Mouse (Mus musculus): ENCODE data around the gene Ginm1.

GRCm38 (mm10) chr10:7731582-7731981 is 61.0 kb downstream of the Ginm1 start:
- TF ChIP-seq CTCF (IDR thresholded peaks at IDR 0.05; ENCODE audit: control insufficient read depth, insufficient read depth, insufficient read length) (no peak), CEBPB (IDR thresholded peaks at IDR 0.05; ENCODE audit: low read depth) (no peak), MYOG (IDR thresholded peaks at IDR 0.05; ENCODE audit: control insufficient read depth, extremely low read depth, insufficient read length) (no peak), MAX (IDR thresholded peaks at IDR 0.05) (no peak), FOSL1 (IDR thresholded peaks at IDR 0.05; ENCODE audit: insufficient read depth, low read length, poor library complexity, severe bottlenecking) (no peak), USF1 (IDR thresholded peaks at IDR 0.05; ENCODE audit: low read depth) (no peak), MYOD1 (IDR thresholded peaks at IDR 0.05; ENCODE audit: control insufficient read depth, insufficient read length, low read depth) (no peak)

Measured in C2C12 (cell line).